Mouse (Mus musculus): ENCODE data around the gene Pkd1l3.

DNA sequence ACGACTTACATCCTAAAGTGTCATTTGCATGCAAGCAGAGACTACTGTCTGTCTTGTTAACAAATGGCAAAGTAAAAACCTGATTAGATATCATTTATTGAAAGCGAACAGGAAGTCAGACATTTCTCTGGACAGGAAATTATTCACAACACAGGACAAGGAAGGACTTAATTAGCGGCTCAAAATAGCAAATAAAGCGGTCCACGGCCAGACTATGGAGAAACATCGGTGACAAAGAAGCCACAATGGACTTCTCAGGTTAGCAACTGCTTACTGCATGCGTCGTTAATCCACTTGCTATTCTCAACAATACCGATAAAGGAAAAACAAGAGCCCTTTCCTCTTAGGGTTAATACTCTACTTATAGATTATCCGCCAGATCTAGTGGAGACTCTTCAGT is 49.6 kb upstream of the Pkd1l3 start:
- no peak for TF ChIP-seq CTCF (conservative IDR thresholded peaks at IDR 0.05; ENCODE audit: insufficient read depth, insufficient read length, low read depth, low read length)
- TF ChIP-seq POLR2A (IDR thresholded peaks at IDR 0.05; ENCODE audit: low read depth, low read length): no peak
